Mouse (Mus musculus) ES-Bruce4 (cell line): ENCODE measurements around the gene Ppm1l.

Experiments used
- CTCF ChIP-seq: IDR thresholded peaks from one replicate; pipeline ENCODE4 v1.8.1; 2011; ENCODE audit warnings: low read depth, low read length
- EP300 ChIP-seq: IDR thresholded peaks from 2 replicates; pipeline ENCODE4 v1.6.1; 2011; ENCODE audit warnings: low read depth, low read length; ENCODE audit not compliant: insufficient read depth
- POLR2A ChIP-seq: IDR thresholded peaks from one replicate; pipeline ENCODE4 v1.8.1; 2011; ENCODE audit warnings: low read length; ENCODE audit not compliant: insufficient read depth

- no peak for TF ChIP-seq CTCF
- TF ChIP-seq POLR2A = no peak
- TF ChIP-seq EP300 = no peak
Observed at GRCm38 (mm10) chr3:69559316-69559974, 242.8 kb downstream of the Ppm1l start.
